Mouse (Mus musculus) heart, embryonic 15.5 days (tissue): ENCODE measurements around the gene Smr3a. TPM values are rescaled to one million over a fixed set of nuclear protein-coding genes. Genes with fewer than 3 reads are reported as not detected.

Experiments used
- ATAC-seq: fragments of 200-750 bp; cut with Nextera tagmentation; replicated peaks from 2 replicates; pipeline ENCODE4 v1.8.0; 2017; ENCODE audit warnings: low read depth, moderate TSS enrichment; ENCODE audit not compliant: insufficient number of reproducible peaks, insufficient read depth, low FRiP score
- H3K27ac ChIP-seq: fragments of 300-500 bp; sonication (generic); 2 replicates; pipeline ENCODE4 v1.5.1; 2015; ENCODE audit warnings: mild to moderate bottlenecking, inconsistent platforms
- H3K27me3 ChIP-seq: fragments of 300-500 bp; sonication (generic); 2 replicates; pipeline ENCODE4 v1.6.1; 2015; ENCODE audit warnings: inconsistent platforms
- H3K36me3 ChIP-seq: fragments of 300-500 bp; sonication (generic); 2 replicates; pipeline ENCODE4 v1.6.1; 2015; ENCODE audit warnings: mild to moderate bottlenecking, inconsistent platforms
- H3K4me1 ChIP-seq: fragments of 300-500 bp; sonication (generic); replicated peaks from 2 replicates; pipeline ENCODE4 v1.6.1; 2015; ENCODE audit warnings: inconsistent platforms
- H3K4me2 ChIP-seq: fragments of 300-500 bp; sonication (generic); 2 replicates; pipeline ENCODE4 v1.6.1; 2015; ENCODE audit warnings: inconsistent platforms, mild to moderate bottlenecking, moderate library complexity
- H3K4me3 ChIP-seq: fragments of 300-500 bp; sonication (generic); 2 replicates; pipeline ENCODE4 v1.5.1; 2015; ENCODE audit warnings: mild to moderate bottlenecking, inconsistent platforms
- H3K9ac ChIP-seq: fragments of 300-500 bp; sonication (generic); 2 replicates; pipeline ENCODE4 v1.6.1; 2015; ENCODE audit warnings: mild to moderate bottlenecking, inconsistent platforms
- H3K9me3 ChIP-seq: fragments of 300-500 bp; sonication (generic); replicated peaks from 2 replicates; pipeline ENCODE4 v1.6.1; 2016; ENCODE audit warnings: inconsistent platforms
- WGBS: fragments of 180-500 bp; shearing (Covaris S2); methylation state at CpG from one replicate; pipeline ENCODE4 v1.1.7; 2015; ENCODE audit warnings: mixed read lengths; 5-methylcytosine and 5-hydroxymethylcytosine counted together
- polyA plus RNA-seq: library from polyadenylated mRNA; unstranded; fragments of >200 nt; fragmentation: Nextera tagmentation; extraction: Ambion mirVana; gene quantifications from 2 replicates; pipeline ENCODE4 v1.2.1, GENCODE M21; 2015

Smr3a gene
- not detected in 2 replicates for polyA plus RNA-seq

DNA sequence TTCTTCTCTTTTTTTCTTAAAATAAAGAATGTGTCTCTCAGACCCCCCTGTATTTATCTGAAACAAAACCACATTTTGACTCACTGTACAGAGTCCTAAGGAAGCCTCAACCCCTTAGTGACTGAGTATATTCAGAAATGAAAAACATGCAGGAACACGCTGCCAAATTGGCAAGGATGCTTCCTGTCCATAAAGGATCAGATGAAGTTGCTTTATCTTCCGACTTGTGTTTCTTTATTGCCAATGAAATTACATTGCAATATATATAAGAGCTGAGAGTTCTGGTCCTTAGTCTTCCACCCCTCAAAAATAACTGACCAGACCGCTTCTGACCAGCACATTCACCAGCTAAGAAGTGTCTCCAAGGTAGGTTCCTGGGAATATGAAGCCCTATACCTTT lies at the start of gene Smr3a:
Smr3a (plus strand) TSS at position 301 of the 400 bp plus-strand sequence.
- H3K27me3 ChIP-seq = no peaks in the 10 kb centered on the region
- 73% methylated on average over 3 of the region's 3 CpGs for WGBS
- no peaks in the 10 kb centered on the region for H3K9me3 ChIP-seq
- H3K4me2 ChIP-seq = no peak within 1 kb of the TSS
- H3K9ac ChIP-seq = no peak within 1 kb of the TSS
- H3K4me3 ChIP-seq = no peak within 1 kb of the TSS
- ATAC-seq = no peak
- H3K4me1 ChIP-seq = no peaks in the 10 kb centered on the region
- no peak within 1 kb of the TSS for H3K27ac ChIP-seq
- H3K36me3 ChIP-seq = no peaks in the 10 kb centered on the region

- 48% methylated on average over 2 of the region's 2 CpGs for WGBS
- no peak for ATAC-seq
- H3K9ac ChIP-seq = no peak within 1 kb of the TSS
- no peak within 1 kb of the TSS for H3K4me3 ChIP-seq
- H3K27me3 ChIP-seq = no peaks in the 10 kb centered on the region
- no peaks in the 10 kb centered on the region for H3K36me3 ChIP-seq
- no peaks in the 10 kb centered on the region for H3K4me1 ChIP-seq
- H3K27ac ChIP-seq = no peak within 1 kb of the TSS
- no peaks in the 10 kb centered on the region for H3K9me3 ChIP-seq
- no peak within 1 kb of the TSS for H3K4me2 ChIP-seq
These were observed 33.1 kb upstream of the Smr3a start, which contains the start of the genes 2310003L06Rik and Gm28434 for GRCm38 (mm10) chr5:87969201-87969600. Gene 2310003L06Rik (plus strand): TSS chr5:87969459. Gene Gm28434 (plus strand): TSS chr5:87969517.

- H3K4me3 ChIP-seq = no peak within 1 kb of the TSS
- H3K36me3 ChIP-seq = no peaks in the 10 kb centered on the region
- H3K27me3 ChIP-seq = no peaks in the 10 kb centered on the region
- no peaks in the 10 kb centered on the region for H3K4me1 ChIP-seq
- no peak within 1 kb of the TSS for H3K4me2 ChIP-seq
- ATAC-seq = no peak
- no peak within 1 kb of the TSS for H3K27ac ChIP-seq
- H3K9me3 ChIP-seq = no peaks in the 10 kb centered on the region
- no peak within 1 kb of the TSS for H3K9ac ChIP-seq
- WGBS = 74% methylated on average over 3 of the region's 3 CpGs
These were observed 23.2 kb upstream of the Smr3a start, which contains the start of gene Cabs1 for GRCm38 (mm10) chr5:87979139-87979538. Gene Cabs1 (plus strand): TSS chr5:87979439.

- Histone ChIP-seq H3K4me3 (no peak overlapping the region), H3K4me1 (no peaks in the 10 kb centered on the region), H3K27me3 (no peaks in the 10 kb centered on the region), H3K27ac (no peak overlapping the region), H3K4me2 (no peak overlapping the region), H3K9ac (no peak overlapping the region), H3K36me3 (no peaks in the 10 kb centered on the region), H3K9me3 (no peaks in the 10 kb centered on the region)
- ATAC-seq = peak; percentile 10; the same call in 1 of the 2 replicates
- 55% methylated on average over 3 of the region's 3 CpGs for WGBS
These were observed 19.7 kb upstream of the Smr3a start for GRCm38 (mm10) chr5:87982468-87983214.

GRCm38 (mm10) chr5:88005241-88005640 lies 2.9 kb downstream of the Smr3a start:
- Histone ChIP-seq H3K4me2 (no peak overlapping the region), H3K27me3 (no peaks in the 10 kb centered on the region), H3K36me3 (no peaks in the 10 kb centered on the region), H3K9ac (no peak overlapping the region), H3K9me3 (no peaks in the 10 kb centered on the region), H3K4me1 (no peaks in the 10 kb centered on the region), H3K27ac (no peak overlapping the region), H3K4me3 (no peak overlapping the region)
- ATAC-seq = no peak

Other genes with a start within 250 kb of the Smr3a start
- gene Csn1s2a, start 228.0 kb upstream of the Smr3a start, polyA plus RNA-seq = not detected in 2 replicates
- not detected in 2 replicates for gene Csn1s2b, start 194.5 kb upstream of the Smr3a start, polyA plus RNA-seq
- gene Prr27, start 176.9 kb upstream of the Smr3a start, polyA plus RNA-seq = not detected in 2 replicates
- gene Odam, start 117.5 kb upstream of the Smr3a start, polyA plus RNA-seq = not detected in 2 replicates
- not detected in 2 replicates for gene Csn3, start 77.0 kb upstream of the Smr3a start, polyA plus RNA-seq
- not detected in 2 replicates for gene 2310003L06Rik, start 33.1 kb upstream of the Smr3a start, polyA plus RNA-seq
- not detected in 2 replicates for gene Gm28434, start 33.0 kb upstream of the Smr3a start, polyA plus RNA-seq
- gene Cabs1, start 23.1 kb upstream of the Smr3a start, polyA plus RNA-seq = not detected in 2 replicates
- not detected in 2 replicates for gene Smr2, start 84.0 kb downstream of the Smr3a start, polyA plus RNA-seq
- gene Gm11116, start 109.0 kb downstream of the Smr3a start, polyA plus RNA-seq = not detected in 2 replicates
- gene Gm11115, start 151.6 kb downstream of the Smr3a start, polyA plus RNA-seq = not detected in 2 replicates